Mouse (Mus musculus) frontal cortex, postnatal 14 days (tissue): Measurements from ENCODE around the gene Mrm3.
"Not testable (repeated sequence)": the region's sequence is repeated elsewhere in the genome, so short reads cannot be mapped to it uniquely, and the experiment has no call there.

Source experiments
- DNase-seq, 2 experiments: peaks; one replicate each; pipeline ENCODE4 v3.0.0; 2022; ENCODE audit warnings: low spot score in 2 of 2

The Mrm3 gene

GRCm38 (mm10) chr11:76242901-76243810, at the start of gene Mrm3, which contains the start of gene Glod4:
Gene Mrm3, plus strand, starts transcription at chr11:76243715.
Gene Glod4, minus strand, starts transcription at chr11:76243725.
- peak; percentile 81 to 89 for DNase-seq

- DNase-seq, result no peak
Measured at GRCm38 (mm10) chr11:76196275-76196976, 47.1 kb upstream of the Mrm3 start.

GRCm38 (mm10) chr11:76196977-76197469, 46.5 kb upstream of the Mrm3 start:
- no peak for DNase-seq

- peak; percentile 44 to 70 for DNase-seq
Measured at GRCm38 (mm10) chr11:76201761-76202674, 41.5 kb upstream of the Mrm3 start.

- DNase-seq, result no peak
Measured at GRCm38 (mm10) chr11:76206793-76207192, 36.7 kb upstream of the Mrm3 start.

GRCm38 (mm10) chr11:76210228-76210985, 33.1 kb upstream of the Mrm3 start:
- no peak for DNase-seq

GRCm38 (mm10) chr11:76211595-76211994, 31.9 kb upstream of the Mrm3 start:
- not testable (repeated sequence) for DNase-seq

GRCm38 (mm10) chr11:76213841-76214240, 29.7 kb upstream of the Mrm3 start:
- DNase-seq, result no peak

- DNase-seq, result no peak
Measured at GRCm38 (mm10) chr11:76215011-76215410, 28.5 kb upstream of the Mrm3 start.

- no peak for DNase-seq
Measured at GRCm38 (mm10) chr11:76216049-76216540, 27.4 kb upstream of the Mrm3 start.

GRCm38 (mm10) chr11:76216681-76217389, 26.7 kb upstream of the Mrm3 start:
- DNase-seq, result no peak

- peak; percentile 93 to 94 for DNase-seq
Measured at GRCm38 (mm10) chr11:76217390-76217800, 26.1 kb upstream of the Mrm3 start, which contains the start of the genes Dbil5 and Gemin4. Gene Dbil5, plus strand, starts transcription at chr11:76217608. Gene Gemin4, minus strand, starts transcription at chr11:76217664.

- DNase-seq, result no peak
Measured at GRCm38 (mm10) chr11:76224631-76225030, 18.9 kb upstream of the Mrm3 start.

- DNase-seq, result no peak
Measured at GRCm38 (mm10) chr11:76225051-76225450, 18.5 kb upstream of the Mrm3 start.

- no peak for DNase-seq
Measured at GRCm38 (mm10) chr11:76236136-76236535, 7.4 kb upstream of the Mrm3 start.

- no peak for DNase-seq
Measured at GRCm38 (mm10) chr11:76239750-76240149, 3.8 kb upstream of the Mrm3 start.

- DNase-seq, result no peak
Measured at GRCm38 (mm10) chr11:76243811-76244546, 464 bp downstream of the Mrm3 start.

GRCm38 (mm10) chr11:76246439-76246838, 2.9 kb downstream of the Mrm3 start:
- DNase-seq, result no peak

GRCm38 (mm10) chr11:76247239-76247638, 3.7 kb downstream of the Mrm3 start:
- DNase-seq, result no peak
